8 mouse cellular contexts compared by ENCODE assay signal in genomic region chr14:105802529-105803280, GRCm38 (mm10).
DNase-seq lines count a peak whose midpoint lies in the region; ATAC-seq and TF ChIP-seq lines count a peak whose summit lies in the region.

No protein-coding gene starts in this region.

- TF ChIP-seq EP300 in ES-Bruce4 (IDR thresholded peaks at IDR 0.05; ENCODE audit: insufficient read depth, low read depth, low read length), result no peak

- ATAC-seq in embryonic facial prominence, embryonic 14.5 days (ENCODE audit: low read depth), result peak; percentile 46; the same call in 1 of the 2 replicates
- ATAC-seq in intestine, embryonic 15.5 days, result peak; percentile 89
- ATAC-seq in liver, embryonic 15.5 days (ENCODE audit: insufficient read depth), result no peak
- no peak for ATAC-seq in neural tube, embryonic 11.5 days (ENCODE audit: insufficient read depth, low FRiP score, low TSS enrichment)

- 0 out of 2 replicates have a peak overlapping the region, but pooled peaks have one; percentile 12 for H3K4me3 ChIP-seq in ES-Bruce4 (ENCODE audit: low read depth, low read length)
- no peak overlapping the region; the same call in 1 of the 2 replicates for H3K4me3 ChIP-seq in embryonic facial prominence, embryonic 14.5 days (ENCODE audit: low read depth, low read length)
- peak overlapping the region; percentile 19 for H3K4me3 ChIP-seq in intestine, embryonic 15.5 days (replicated peaks)
- H3K4me3 ChIP-seq in liver, embryonic 15.5 days (replicated peaks), result peak overlapping the region; percentile 29
- no peak overlapping the region for H3K4me3 ChIP-seq in neural tube, embryonic 11.5 days (ENCODE audit: low read depth, low read length)

- H3K9ac ChIP-seq in ES-Bruce4 (ENCODE audit: low read depth, poor library complexity, severe bottlenecking), result peak overlapping the region; percentile 3; the same call in 1 of the 2 replicates
- no peak overlapping the region for H3K9ac ChIP-seq in embryonic facial prominence, embryonic 14.5 days (ENCODE audit: low read depth, low read length)
- no peak overlapping the region for H3K9ac ChIP-seq in intestine, embryonic 15.5 days
- H3K9ac ChIP-seq in liver, embryonic 15.5 days, result no peak overlapping the region
- no peak overlapping the region for H3K9ac ChIP-seq in neural tube, embryonic 11.5 days (ENCODE audit: low read length)

- no peak for TF ChIP-seq POLR2A in ES-Bruce4 (IDR thresholded peaks at IDR 0.05; ENCODE audit: insufficient read depth, low read length)

- peak overlapping the region; percentile 36 for H3K4me2 ChIP-seq in embryonic facial prominence, embryonic 14.5 days (ENCODE audit: low read depth, low read length)
- peak overlapping the region; percentile 60 for H3K4me2 ChIP-seq in intestine, embryonic 15.5 days (replicated peaks)
- peak overlapping the region; percentile 54 for H3K4me2 ChIP-seq in liver, embryonic 15.5 days
- peak overlapping the region; percentile 18; the same call in 1 of the 2 replicates for H3K4me2 ChIP-seq in neural tube, embryonic 11.5 days (ENCODE audit: low read depth)

- WGBS in embryonic facial prominence, embryonic 14.5 days, result 15% methylated on average over 18 of the region's 18 CpGs
- 11% methylated on average over 18 of the region's 18 CpGs for WGBS in intestine, embryonic 15.5 days
- WGBS in liver, embryonic 15.5 days (ENCODE audit: insufficient replicate concordance), result 8% methylated on average over 18 of the region's 18 CpGs
- 14% methylated on average over 18 of the region's 18 CpGs for WGBS in neural tube, embryonic 11.5 days

- no peaks in the 10 kb centered on the region for H3K9me3 ChIP-seq in ES-Bruce4 (replicated peaks; ENCODE audit: control insufficient read depth, insufficient read depth, low read length, poor library complexity, severe bottlenecking)
- no peaks in the 10 kb centered on the region for H3K9me3 ChIP-seq in embryonic facial prominence, embryonic 14.5 days (ENCODE audit: control insufficient read depth, low read length)
- H3K9me3 ChIP-seq in intestine, embryonic 15.5 days, result no peaks in the 10 kb centered on the region
- no peaks in the 10 kb centered on the region for H3K9me3 ChIP-seq in liver, embryonic 15.5 days (replicated peaks)
- no peaks in the 10 kb centered on the region for H3K9me3 ChIP-seq in neural tube, embryonic 11.5 days (ENCODE audit: control insufficient read depth, low read length)

- peak; percentile 55 for DNase-seq in embryonic facial prominence, embryonic 14.5 days (ENCODE audit: low spot score)
- peak; percentile 15 for DNase-seq in neural tube, embryonic 11.5 days (ENCODE audit: low spot score)
- no peak for DNase-seq in layer of hippocampus, postnatal 25 days (ENCODE audit: extremely low spot score in 1 of 2, low spot score in 1 of 2)
- DNase-seq in gastrocnemius, postnatal 10 days, result no peak
- no peak for DNase-seq in cerebellum, adult 8-10 months

- H3K27ac ChIP-seq in ES-Bruce4 (ENCODE audit: insufficient read depth, low read length), result no peak overlapping the region
- no peak overlapping the region for H3K27ac ChIP-seq in embryonic facial prominence, embryonic 14.5 days (replicated peaks; ENCODE audit: low read depth, low read length)
- H3K27ac ChIP-seq in intestine, embryonic 15.5 days, result peak overlapping the region; percentile 67
- no peak overlapping the region for H3K27ac ChIP-seq in liver, embryonic 15.5 days (replicated peaks)
- no peak overlapping the region for H3K27ac ChIP-seq in neural tube, embryonic 11.5 days (ENCODE audit: low read depth, low read length)

- H3K36me3 ChIP-seq in ES-Bruce4 (ENCODE audit: control insufficient read depth, insufficient read depth, low read length, poor library complexity, severe bottlenecking), result no peaks in the 10 kb centered on the region
- H3K36me3 ChIP-seq in embryonic facial prominence, embryonic 14.5 days (ENCODE audit: control insufficient read depth, insufficient read depth, low read length), result no peaks in the 10 kb centered on the region
- no peaks in the 10 kb centered on the region for H3K36me3 ChIP-seq in intestine, embryonic 15.5 days
- H3K36me3 ChIP-seq in liver, embryonic 15.5 days (replicated peaks), result no peaks in the 10 kb centered on the region
- H3K36me3 ChIP-seq in neural tube, embryonic 11.5 days (ENCODE audit: control insufficient read depth, insufficient read depth, low read length), result no peaks in the 10 kb centered on the region

- no peak for TF ChIP-seq CTCF in ES-Bruce4 (IDR thresholded peaks at IDR 0.05; ENCODE audit: low read depth, low read length)

- no peaks in the 10 kb centered on the region for H3K27me3 ChIP-seq in ES-Bruce4 (ENCODE audit: control insufficient read depth, insufficient read depth, low read length, poor library complexity, severe bottlenecking)
- no peaks in the 10 kb centered on the region for H3K27me3 ChIP-seq in embryonic facial prominence, embryonic 14.5 days (replicated peaks; ENCODE audit: control insufficient read depth, insufficient read depth, low read length)
- H3K27me3 ChIP-seq in intestine, embryonic 15.5 days (replicated peaks), result no peaks in the 10 kb centered on the region
- no peaks in the 10 kb centered on the region for H3K27me3 ChIP-seq in liver, embryonic 15.5 days
- no peaks in the 10 kb centered on the region for H3K27me3 ChIP-seq in neural tube, embryonic 11.5 days (ENCODE audit: control insufficient read depth, insufficient read depth, low read length)

- no peaks in the 10 kb centered on the region for H3K4me1 ChIP-seq in ES-Bruce4 (ENCODE audit: control insufficient read depth, insufficient read depth, low read length)
- peaks cover 4% of the 10 kb centered on the region; the same call in 1 of the 2 replicates for H3K4me1 ChIP-seq in embryonic facial prominence, embryonic 14.5 days (ENCODE audit: control insufficient read depth, insufficient read depth, low read length)
- H3K4me1 ChIP-seq in intestine, embryonic 15.5 days (replicated peaks), result 0 out of 2 replicates have a peak, but pooled peaks cover 3% of the 10 kb centered on the region
- H3K4me1 ChIP-seq in liver, embryonic 15.5 days (replicated peaks), result 0 out of 2 replicates have a peak, but pooled peaks cover 4% of the 10 kb centered on the region
- no peaks in the 10 kb centered on the region for H3K4me1 ChIP-seq in neural tube, embryonic 11.5 days (ENCODE audit: control insufficient read depth, insufficient read depth, low read length)

Comparison
In these comparisons a context has a peak if more than half of its experiments do, and no peak if none do; other contexts are left out.
1. H3K4me3 ChIP-seq: peak in ES-Bruce4 (single experiment), intestine, embryonic 15.5 days (single experiment) and liver, embryonic 15.5 days (single experiment); none in embryonic facial prominence, embryonic 14.5 days (single experiment) and neural tube, embryonic 11.5 days (single experiment).
2. ATAC-seq: peak in embryonic facial prominence, embryonic 14.5 days (single experiment) and intestine, embryonic 15.5 days (single experiment); none in liver, embryonic 15.5 days (single experiment) and neural tube, embryonic 11.5 days (single experiment).
3. DNase-seq: peak in embryonic facial prominence, embryonic 14.5 days (single experiment) and neural tube, embryonic 11.5 days (single experiment); none in layer of hippocampus, postnatal 25 days (0 of 2), gastrocnemius, postnatal 10 days (single experiment) and cerebellum, adult 8-10 months (single experiment).
4. Peak in every context shown above with its lines, with median percentiles within 50 percentile points of each other: H3K4me2 ChIP-seq.